Mouse (Mus musculus) intestine, embryonic 14.5 days (tissue): Measurements from ENCODE around the gene 4930415O20Rik. TPM values are rescaled to one million over a fixed set of nuclear protein-coding genes. Genes with fewer than 3 reads are reported as not detected.

Source experiments
- ATAC-seq: fragments of 200-750 bp; cut with Nextera tagmentation; replicated peaks from 2 replicates; pipeline ENCODE4 v1.8.0; 2017; ENCODE audit warnings: low read depth, moderate number of reproducible peaks, moderate TSS enrichment, moderate library complexity; ENCODE audit not compliant: low FRiP score, low TSS enrichment
- DNase-seq: peaks from one replicate; pipeline ENCODE4 v3.0.0-alpha.2; 2018; ENCODE audit warnings: low spot score
- H3K27ac ChIP-seq: fragments of 300-500 bp; sonication (generic); 2 replicates; pipeline ENCODE4 v1.5.1; 2014; ENCODE audit warnings: low read depth, mild to moderate bottlenecking, control low read depth
- H3K27me3 ChIP-seq: fragments of 300-500 bp; sonication (generic); replicated peaks from 2 replicates; pipeline ENCODE4 v1.6.1; 2014; ENCODE audit warnings: low read length, control low read depth; ENCODE audit not compliant: control insufficient read depth, insufficient read depth
- H3K36me3 ChIP-seq: fragments of 300-500 bp; sonication (generic); 2 replicates; pipeline ENCODE4 v1.6.1; 2014; ENCODE audit warnings: low read length, control low read depth; ENCODE audit not compliant: control insufficient read depth, insufficient read depth
- H3K4me1 ChIP-seq: fragments of 300-500 bp; sonication (generic); replicated peaks from 2 replicates; pipeline ENCODE4 v1.6.1; 2014; ENCODE audit warnings: low read length, control low read depth, mixed read lengths; ENCODE audit not compliant: control insufficient read depth, insufficient read depth
- H3K4me2 ChIP-seq: fragments of 300-500 bp; sonication (generic); 2 replicates; pipeline ENCODE4 v1.6.1; 2014; ENCODE audit warnings: low read length
- H3K4me3 ChIP-seq: fragments of 300-500 bp; sonication (generic); 2 replicates; pipeline ENCODE4 v1.5.1; 2014; ENCODE audit warnings: low read depth, low read length, control low read depth, mixed read lengths
- H3K9ac ChIP-seq: fragments of 300-500 bp; sonication (generic); 2 replicates; pipeline ENCODE4 v1.6.1; 2014; ENCODE audit warnings: mild to moderate bottlenecking, low read length
- H3K9me3 ChIP-seq: fragments of 300-500 bp; sonication (generic); 2 replicates; pipeline ENCODE4 v1.6.1; 2016; ENCODE audit warnings: low read length, control low read depth; ENCODE audit not compliant: control insufficient read depth
- WGBS: fragments of 180-500 bp; shearing (Covaris S2); extraction: QIAGEN DNeasy Blood & Tissue Kit; methylation state at CpG from one replicate; pipeline ENCODE4 v1.1.7; 2014; 5-methylcytosine and 5-hydroxymethylcytosine counted together
- polyA plus RNA-seq: library from polyadenylated mRNA; unstranded; fragments of >200 nt; fragmentation: Nextera tagmentation; extraction: Ambion mirVana; gene quantifications from 2 replicates; pipeline ENCODE4 v1.2.1, GENCODE M21; 2014

The 4930415O20Rik gene
- polyA plus RNA-seq, 1 experiment from 2014 or later, result 0.35 TPM

GRCm38 (mm10) chr15:98557186-98557585 is 13.6 kb upstream of the 4930415O20Rik start:
- DNase-seq (no peak), ATAC-seq (no peak)
- Histone ChIP-seq H3K4me2 (no peak overlapping the region), H3K9ac (no peak overlapping the region), H3K9me3 (no peaks in the 10 kb centered on the region), H3K4me3 (no peak overlapping the region), H3K27me3 (no peaks in the 10 kb centered on the region), H3K36me3 (peaks cover 73% of the 10 kb centered on the region), H3K4me1 (no peaks in the 10 kb centered on the region), H3K27ac (no peak overlapping the region)
- 88% methylated on average over 5 of the region's 5 CpGs for WGBS

GRCm38 (mm10) chr15:98566973-98567277 is 3.9 kb upstream of the 4930415O20Rik start:
- WGBS, result under 1% methylated on average over 15 of the region's 15 CpGs
- Histone ChIP-seq H3K27ac (peak overlapping the region; percentile 95), H3K9me3 (no peaks in the 10 kb centered on the region), H3K4me3 (peak overlapping the region; percentile 78), H3K4me2 (peak overlapping the region; percentile 98), H3K36me3 (peaks cover 18% of the 10 kb centered on the region), H3K9ac (peak overlapping the region; percentile 93), H3K27me3 (no peaks in the 10 kb centered on the region), H3K4me1 (peaks cover 19% of the 10 kb centered on the region)
- DNase-seq (no peak), ATAC-seq (no peak)

DNA sequence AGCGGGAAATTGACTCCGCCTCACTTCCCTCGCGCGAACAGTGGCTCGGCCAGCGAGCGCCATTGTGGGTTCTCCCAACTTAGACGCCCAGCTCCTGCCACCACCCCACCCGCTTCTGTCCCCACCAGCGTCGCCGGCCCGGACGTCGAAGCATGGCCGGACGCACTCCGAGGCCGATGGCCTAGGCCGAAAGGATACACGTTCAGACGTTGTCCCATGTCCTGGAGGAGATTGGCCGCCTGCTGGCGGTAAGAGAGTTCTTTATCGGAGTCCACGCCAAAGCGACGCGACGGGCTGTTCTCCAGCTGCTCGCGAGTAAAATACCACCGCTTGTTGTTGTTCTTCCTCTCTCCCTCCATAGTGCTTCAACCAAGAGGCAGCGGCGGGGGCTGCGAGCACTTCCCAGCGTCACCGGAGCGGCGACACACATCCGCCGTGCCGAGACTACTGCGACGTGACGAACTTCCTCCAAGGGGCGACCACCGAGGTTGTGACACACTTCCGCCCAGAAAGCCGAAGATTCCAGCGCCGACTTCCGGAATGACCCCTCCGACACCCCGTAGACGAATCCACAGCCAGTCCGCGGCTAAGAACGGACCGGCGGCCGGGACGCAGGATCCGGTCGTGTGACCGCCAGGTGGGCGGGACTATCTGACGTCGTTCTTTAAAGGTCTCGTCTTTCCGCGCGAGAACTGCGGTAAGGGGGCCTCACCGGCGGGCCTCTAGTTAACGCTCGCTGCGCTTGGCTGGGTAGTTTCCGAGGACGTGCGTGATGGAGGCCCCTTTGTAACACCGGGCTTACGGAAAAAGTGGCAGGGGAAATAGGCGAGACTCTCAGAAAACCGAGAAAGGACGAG is 3.3 kb upstream of the 4930415O20Rik start:
- Histone ChIP-seq H3K27ac (peak overlapping the region; percentile 95), H3K36me3 (peaks cover 18% of the 10 kb centered on the region)
- peak; percentile 95 for ATAC-seq

GRCm38 (mm10) chr15:98568256-98569033 is 2.4 kb upstream of the 4930415O20Rik start:
- H3K4me1 ChIP-seq, result peaks cover 19% of the 10 kb centered on the region
- peaks cover 11% of the 10 kb centered on the region for H3K36me3 ChIP-seq
- H3K4me3 ChIP-seq, result peak overlapping the region; percentile 78
- ATAC-seq (peak; percentile 5; the same call in 1 of the 2 replicates), DNase-seq (peak; percentile 67)
- no peaks in the 10 kb centered on the region for H3K9me3 ChIP-seq
- peak overlapping the region; percentile 76 for H3K4me2 ChIP-seq
- no peaks in the 10 kb centered on the region for H3K27me3 ChIP-seq
- WGBS, result 5% methylated on average over 22 of the region's 22 CpGs
- H3K27ac ChIP-seq, result peak overlapping the region; percentile 94
- H3K9ac ChIP-seq, result peak overlapping the region; percentile 94

More for the DNA sequence above, 3.3 kb upstream of the 4930415O20Rik start:
- H3K9me3 ChIP-seq, result no peaks in the 10 kb centered on the region
- H3K4me2 ChIP-seq, result peak overlapping the region; percentile 98
- under 1% methylated on average over 88 of the region's 88 CpGs for WGBS
- H3K9ac ChIP-seq, result peak overlapping the region; percentile 94
- no peaks in the 10 kb centered on the region for H3K27me3 ChIP-seq
- peaks cover 19% of the 10 kb centered on the region for H3K4me1 ChIP-seq
- peak overlapping the region; percentile 78 for H3K4me3 ChIP-seq
- peak; percentile 99 for DNase-seq

DNA sequence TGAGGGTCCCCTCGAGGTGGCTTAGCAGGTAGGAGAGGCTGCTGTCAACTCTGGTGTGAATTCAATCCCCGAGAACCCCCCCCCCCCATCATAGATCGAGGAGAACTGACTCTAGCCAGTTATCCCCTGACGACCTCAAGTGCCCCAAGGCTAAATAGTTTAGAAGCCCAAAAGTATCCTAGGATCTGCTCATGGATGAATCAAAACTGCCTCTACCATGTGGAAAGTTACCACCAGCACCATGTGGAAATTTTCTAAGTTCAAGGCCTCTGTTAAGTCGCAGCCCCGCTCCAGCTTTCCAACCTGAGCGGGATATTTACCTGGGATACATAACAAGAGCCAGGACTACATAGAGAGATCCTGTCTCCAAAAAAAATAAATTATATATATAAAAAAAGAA is 1.6 kb upstream of the 4930415O20Rik start:
- peaks cover 19% of the 10 kb centered on the region for H3K4me1 ChIP-seq
- ATAC-seq (no peak), DNase-seq (no peak)
- H3K36me3 ChIP-seq, result peaks cover 7% of the 10 kb centered on the region; the same call in 1 of the 2 replicates
- no peaks in the 10 kb centered on the region for H3K27me3 ChIP-seq
- H3K9ac ChIP-seq, result peak overlapping the region; percentile 94
- no peak overlapping the region for H3K27ac ChIP-seq
- WGBS, result 66% methylated on average over 7 of the region's 7 CpGs
- no peak overlapping the region for H3K4me3 ChIP-seq
- H3K4me2 ChIP-seq, result peak overlapping the region; percentile 76
- H3K9me3 ChIP-seq, result no peaks in the 10 kb centered on the region

DNA sequence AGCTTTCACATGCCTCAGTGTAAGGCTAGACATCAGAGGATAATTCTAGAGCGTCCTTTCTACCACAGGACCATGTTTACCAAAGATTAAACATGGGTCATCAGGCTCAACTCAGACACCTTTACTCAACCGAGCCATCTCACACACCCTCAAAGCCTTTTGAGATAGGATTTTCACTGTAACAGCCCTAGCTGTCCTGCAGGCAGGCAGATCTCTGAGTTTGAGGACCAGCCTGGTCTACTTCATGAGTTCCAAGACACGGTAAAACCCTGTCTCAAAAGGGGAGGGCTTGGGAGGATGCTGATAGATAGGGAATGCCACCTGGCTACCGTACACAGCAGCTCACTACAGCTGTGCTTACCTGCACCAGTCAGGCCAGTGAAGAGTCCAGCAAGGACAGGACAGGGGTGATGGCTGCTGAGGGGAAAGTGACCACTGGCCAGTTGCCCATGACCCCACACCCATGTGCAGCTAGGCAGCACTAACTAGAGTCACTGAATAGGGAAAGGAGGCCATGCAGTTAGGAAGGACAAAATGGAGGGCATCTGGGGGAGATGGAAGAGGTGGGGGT is 924 bp upstream of the 4930415O20Rik start:
- DNase-seq (no peak), ATAC-seq (no peak)
- H3K27me3 ChIP-seq, result no peaks in the 10 kb centered on the region
- no peak overlapping the region for H3K9ac ChIP-seq
- 79% methylated on average over 4 of the region's 4 CpGs for WGBS
- H3K36me3 ChIP-seq, result peaks cover 7% of the 10 kb centered on the region; the same call in 1 of the 2 replicates
- peaks cover 19% of the 10 kb centered on the region for H3K4me1 ChIP-seq
- H3K4me2 ChIP-seq, result no peak overlapping the region
- no peak overlapping the region for H3K27ac ChIP-seq
- no peaks in the 10 kb centered on the region for H3K9me3 ChIP-seq
- H3K4me3 ChIP-seq, result no peak overlapping the region

DNA sequence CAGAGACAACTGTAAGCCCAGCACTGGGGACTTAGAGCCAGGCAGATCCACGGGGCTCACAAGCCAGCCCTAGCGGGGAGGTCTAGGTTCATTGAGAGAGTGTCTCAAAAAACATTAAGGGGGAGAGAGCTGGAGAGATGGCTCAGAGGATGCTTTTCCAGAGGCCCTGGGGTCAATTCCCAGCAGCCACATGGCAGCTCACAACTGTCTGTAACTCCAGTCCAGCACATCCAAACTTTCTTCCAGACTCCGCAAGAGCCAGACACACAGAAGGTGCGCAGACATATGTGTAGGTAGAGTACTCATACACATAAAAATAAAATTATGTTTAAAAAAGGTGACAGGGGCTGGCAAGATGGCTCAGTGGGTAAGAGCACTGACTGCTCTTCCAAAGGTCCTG is 2.5 kb downstream of the 4930415O20Rik start:
- no peak overlapping the region for H3K4me2 ChIP-seq
- WGBS, result 71% methylated on average over 4 of the region's 4 CpGs
- no peak for DNase-seq

DNA sequence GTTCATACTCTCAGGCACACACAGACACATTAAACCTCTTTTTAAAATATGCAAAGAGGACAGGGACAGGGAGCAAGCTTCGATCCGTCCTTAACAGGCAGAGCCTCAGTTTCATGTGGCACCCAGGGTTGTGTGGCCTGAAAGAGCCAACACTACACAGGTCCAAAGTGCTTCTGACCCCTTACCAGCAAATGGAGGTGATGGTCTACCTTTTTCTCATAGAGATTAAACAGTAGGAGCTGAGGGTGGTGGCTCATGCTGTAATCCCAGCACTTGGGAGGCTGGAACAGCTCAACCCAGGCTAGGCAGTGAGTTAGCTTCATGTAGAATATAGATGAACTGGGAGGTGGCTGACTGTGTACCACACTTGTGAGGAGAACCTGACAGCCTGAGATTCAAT is 8.5 kb downstream of the 4930415O20Rik start:
- 88% methylated on average over 2 of the region's 2 CpGs for WGBS
- Histone ChIP-seq H3K27ac (no peak overlapping the region), H3K4me3 (no peak overlapping the region), H3K9me3 (no peaks in the 10 kb centered on the region), H3K4me2 (no peak overlapping the region), H3K36me3 (no peaks in the 10 kb centered on the region), H3K9ac (no peak overlapping the region), H3K4me1 (no peaks in the 10 kb centered on the region), H3K27me3 (no peaks in the 10 kb centered on the region)
- DNase-seq (no peak), ATAC-seq (no peak)

More for the DNA sequence above, 2.5 kb downstream of the 4930415O20Rik start:
- Histone ChIP-seq H3K9me3 (no peaks in the 10 kb centered on the region), H3K9ac (no peak overlapping the region), H3K27ac (no peak overlapping the region), H3K36me3 (no peaks in the 10 kb centered on the region), H3K4me3 (no peak overlapping the region), H3K4me1 (0 out of 2 replicates have a peak, but pooled peaks cover 4% of the 10 kb centered on the region), H3K27me3 (no peaks in the 10 kb centered on the region)
- ATAC-seq, result no peak
